Comparison of ENCODE assay signal across 8 mouse cellular contexts in genomic region chrX:103448429-103448828, GRCm38 (mm10). TPM values are rescaled to one million over a fixed set of nuclear protein-coding genes. Genes with fewer than 3 reads are reported as not detected.
DNase-seq lines count a peak whose midpoint lies in the region; ATAC-seq and TF ChIP-seq lines count a peak whose summit lies in the region.
"Not testable (repeated sequence)": the region's sequence is repeated elsewhere in the genome, so short reads cannot be mapped to it uniquely, and the experiment has no call there.
"Had no signal": no experiment of that assay in that cellular context is flagged by ENCODE, and none has a peak within 500 bp of the region (broad histone marks: within the 10 kb centered on the region; RNA-seq: fewer than 3 reads in every experiment).

No protein-coding gene starts in this region.

- not testable (repeated sequence) for TF ChIP-seq POLR2A in lung, adult 2 months (IDR thresholded peaks at IDR 0.05; ENCODE audit: borderline replicate concordance, extremely low read depth, low read depth, low read length)

- ATAC-seq in forebrain, embryonic 13.5 days; heart, embryonic 14.5 days (ENCODE audit: insufficient number of reproducible peaks, insufficient read depth, low FRiP score, low read depth); intestine, embryonic 15.5 days; limb, embryonic 12.5 days (ENCODE audit: insufficient number of reproducible peaks, insufficient read depth, low FRiP score, low TSS enrichment, low read depth); midbrain, embryonic 16.5 days: not testable (repeated sequence)

- not testable (repeated sequence) for H3K36me3 ChIP-seq in forebrain, embryonic 13.5 days (ENCODE audit: poor library complexity, severe bottlenecking); heart, embryonic 14.5 days (ENCODE audit: control insufficient read depth, insufficient read depth, low read length); intestine, embryonic 15.5 days; limb, embryonic 12.5 days; midbrain, embryonic 16.5 days (ENCODE audit: control insufficient read depth, insufficient read depth, low read length)

- TF ChIP-seq CTCF in lung, adult 2 months (IDR thresholded peaks at IDR 0.05; ENCODE audit: insufficient read depth, low read length) = not testable (repeated sequence)

- H3K4me2 ChIP-seq in forebrain, embryonic 13.5 days = peak overlapping the region; percentile 69; the same call in 1 of the 2 replicates
- H3K4me2 ChIP-seq in heart, embryonic 14.5 days (ENCODE audit: low read length) = peak overlapping the region; percentile 70
- peak overlapping the region; percentile 75 for H3K4me2 ChIP-seq in intestine, embryonic 15.5 days (replicated peaks)
- peak overlapping the region; percentile 72; the same call in 1 of the 2 replicates for H3K4me2 ChIP-seq in limb, embryonic 12.5 days
- peak overlapping the region; percentile 76 for H3K4me2 ChIP-seq in midbrain, embryonic 16.5 days (ENCODE audit: low read length)

- not testable (repeated sequence) for H3K9ac ChIP-seq in forebrain, embryonic 13.5 days; heart, embryonic 14.5 days (ENCODE audit: low read length); intestine, embryonic 15.5 days; limb, embryonic 12.5 days (replicated peaks); midbrain, embryonic 16.5 days (ENCODE audit: low read depth, low read length)

- H3K27me3 ChIP-seq in forebrain, embryonic 13.5 days = peaks cover 44% of the 10 kb centered on the region
- H3K27me3 ChIP-seq in heart, embryonic 14.5 days (ENCODE audit: control insufficient read depth, insufficient read depth, low read length) = peaks cover 33% of the 10 kb centered on the region
- H3K27me3 ChIP-seq in intestine, embryonic 15.5 days (replicated peaks) = peaks cover 16% of the 10 kb centered on the region
- peaks cover 30% of the 10 kb centered on the region for H3K27me3 ChIP-seq in limb, embryonic 12.5 days
- H3K27me3 ChIP-seq in midbrain, embryonic 16.5 days (ENCODE audit: control insufficient read depth, insufficient read depth, low read depth, low read length) = peaks cover 21% of the 10 kb centered on the region

- DNase-seq in ZHBTc4 (ENCODE audit: low read depth, low spot score) = peak; percentile 62
- peak; percentile 7 for DNase-seq in lung, adult 2 months

- H3K4me1 ChIP-seq in forebrain, embryonic 13.5 days; heart, embryonic 14.5 days (ENCODE audit: control insufficient read depth in 2 of 2, insufficient read depth in 2 of 2, low read length in 2 of 2); intestine, embryonic 15.5 days (replicated peaks); limb, embryonic 12.5 days (replicated peaks); lung, adult 2 months (ENCODE audit: control insufficient read depth, insufficient read depth, low read length); midbrain, embryonic 16.5 days (ENCODE audit: control insufficient read depth, insufficient read depth, low read length): not testable (repeated sequence)

- H3K27ac ChIP-seq in forebrain, embryonic 13.5 days; heart, embryonic 14.5 days (replicated peaks in 1 of 2; ENCODE audit: control insufficient read depth in 1 of 2, insufficient read depth in 1 of 2, low read depth in 2 of 2, low read length in 2 of 2); intestine, embryonic 15.5 days; limb, embryonic 12.5 days; midbrain, embryonic 16.5 days (ENCODE audit: low read length): not testable (repeated sequence)

- WGBS in forebrain, embryonic 13.5 days = 52% methylated on average over 10 of the region's 13 CpGs
- 34% methylated on average over 10 of the region's 13 CpGs for WGBS in heart, embryonic 14.5 days
- 44% methylated on average over 10 of the region's 13 CpGs for WGBS in intestine, embryonic 15.5 days
- 54% methylated on average over 12 of the region's 13 CpGs for WGBS in limb, embryonic 12.5 days
- WGBS in lung, adult 2 months = 45% methylated on average over 12 of the region's 13 CpGs
- WGBS in midbrain, embryonic 16.5 days = 61% methylated on average over 10 of the region's 13 CpGs

- not testable (repeated sequence) for H3K9me3 ChIP-seq in forebrain, embryonic 13.5 days (replicated peaks); heart, embryonic 14.5 days (ENCODE audit: control insufficient read depth, low read length); intestine, embryonic 15.5 days; limb, embryonic 12.5 days; midbrain, embryonic 16.5 days (replicated peaks; ENCODE audit: control insufficient read depth, low read length, poor library complexity, severe bottlenecking)

- not testable (repeated sequence) for H3K4me3 ChIP-seq in forebrain, embryonic 13.5 days; intestine, embryonic 15.5 days (replicated peaks)
- H3K4me3 ChIP-seq in heart, embryonic 14.5 days (ENCODE audit: control insufficient read depth in 1 of 2, insufficient read depth in 1 of 2, low read depth in 1 of 2, low read length in 2 of 2) = peak overlapping the region in 1 of 2 experiments; percentile 37; a peak in 3 of 4 replicates
- H3K4me3 ChIP-seq in limb, embryonic 12.5 days (replicated peaks) = peak overlapping the region; percentile 41; the same call in 1 of the 2 replicates
- H3K4me3 ChIP-seq in lung, adult 2 months (replicated peaks; ENCODE audit: extremely low read depth, low read depth, low read length) = peak overlapping the region; percentile 24
- peak overlapping the region; percentile 39; the same call in 1 of the 2 replicates for H3K4me3 ChIP-seq in midbrain, embryonic 16.5 days (ENCODE audit: low read depth, low read length)

RNA-seq across cellular contexts. Expression of gene Gm26992, which starts 26.6 kb away (rescaled TPM):
- polyA plus RNA-seq in forebrain, embryonic 13.5 days (2015; fragmentation: Nextera tagmentation; extraction: Ambion mirVana) = not detected in 2 replicates
- polyA plus RNA-seq in heart, embryonic 14.5 days (2014; fragmentation: Nextera tagmentation; extraction: Ambion mirVana) = 0.62 TPM in 1 of 2 replicates, not detected in the other
- not detected in 2 replicates for polyA plus RNA-seq in intestine, embryonic 15.5 days (2015; fragmentation: Nextera tagmentation; extraction: Ambion mirVana)
- not detected in 2 replicates for polyA plus RNA-seq in limb, embryonic 12.5 days (2016; fragmentation: Nextera tagmentation; extraction: Ambion mirVana)
- polyA plus RNA-seq in lung, adult 2 months (2012; rRNA removed) = 0.62 and 1.3 TPM in 2 replicates
- polyA plus RNA-seq in midbrain, embryonic 16.5 days (2015; fragmentation: Nextera tagmentation; extraction: Ambion mirVana) = not detected in 2 replicates
- polyA plus RNA-seq: C2C12 had no signal

RNA-seq across cellular contexts. Expression of gene Tsx, which starts 34.2 kb away (rescaled TPM):
- polyA plus RNA-seq in forebrain, embryonic 13.5 days (2015; fragmentation: Nextera tagmentation; extraction: Ambion mirVana) = 0.38 and 0.77 TPM in 2 replicates
- polyA plus RNA-seq in heart, embryonic 14.5 days (2014; fragmentation: Nextera tagmentation; extraction: Ambion mirVana) = not detected in 2 replicates
- polyA plus RNA-seq in intestine, embryonic 15.5 days (2015; fragmentation: Nextera tagmentation; extraction: Ambion mirVana) = 0.35 and 0.36 TPM in 2 replicates
- 0.73 and 0.79 TPM in 2 replicates for polyA plus RNA-seq in limb, embryonic 12.5 days (2016; fragmentation: Nextera tagmentation; extraction: Ambion mirVana)
- not detected in 2 replicates for polyA plus RNA-seq in lung, adult 2 months (2012; rRNA removed)
- polyA plus RNA-seq in midbrain, embryonic 16.5 days (2015; fragmentation: Nextera tagmentation; extraction: Ambion mirVana) = not detected in 2 replicates
- polyA plus RNA-seq: C2C12 had no signal
